Mouse (Mus musculus) lung, adult 10 weeks (tissue): ENCODE results near the gene Pcdh15. TPM values are rescaled to one million over a fixed set of nuclear protein-coding genes. Genes with fewer than 3 reads are reported as not detected.

ENCODE experiments used
- polyA plus RNA-seq: library from polyadenylated mRNA; stranded (reverse); fragments of 350-450 nt; fragmentation: Illumina TruSeq; extraction: RNeasy Lipid Tissue Mini Kit (QIAGEN cat#74804); gene quantifications from one replicate; pipeline ENCODE4 v1.2.3, GENCODE M21; 2014; ENCODE audit warnings: low read depth, low replicate concordance; ENCODE audit not compliant: insufficient read depth

The Pcdh15 gene
- polyA plus RNA-seq: 0.03 TPM

GRCm38 (mm10) chr10:73098966-73099845, at the start of gene Pcdh15:
TSS of gene Pcdh15 (plus strand) at chr10:73099342.

